Mouse (Mus musculus): Measurements from ENCODE around the gene Duxbl1.
"Not testable (repeated sequence)": the region's sequence is repeated elsewhere in the genome, so short reads cannot be mapped to it uniquely, and the experiment has no call there.

Gene Duxbl1

GRCm38 (mm10) chr14:25978371-25979241 lies at the start of gene Duxbl1:
TSS of gene Duxbl1 (plus strand) at chr14:25978577.
- DNase-seq, result not testable (repeated sequence)

GRCm38 (mm10) chr14:25936867-25937630 lies 41.3 kb upstream of the Duxbl1 start:
- DNase-seq, result not testable (repeated sequence)

DNA sequence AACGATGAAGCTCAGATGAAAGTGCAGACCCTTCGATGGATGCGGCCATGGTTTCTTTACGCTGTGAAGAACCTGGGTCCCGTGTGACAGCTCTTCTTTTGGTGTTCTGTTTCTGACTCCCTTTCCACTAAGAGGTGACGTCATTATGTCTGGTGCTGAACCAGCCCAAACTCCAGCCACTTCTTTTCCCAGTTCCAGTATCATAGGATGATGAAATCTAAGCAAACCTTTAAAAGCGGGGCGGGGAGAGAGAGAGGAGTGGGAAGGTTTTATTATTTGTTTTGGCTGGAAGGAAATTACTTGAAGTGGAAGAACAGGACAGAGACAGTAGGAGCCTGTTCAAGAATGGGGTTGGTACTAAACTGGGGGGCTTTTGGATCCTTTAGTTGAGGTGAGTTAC lies 40.4 kb upstream of the Duxbl1 start, which contains the start of gene Cphx1:
TSS of gene Cphx1 (plus strand) at position 301 of the 400 bp plus-strand sequence.
- not testable (repeated sequence) for DNase-seq

GRCm38 (mm10) chr14:25957861-25958260 lies 20.5 kb upstream of the Duxbl1 start:
- not testable (repeated sequence) for DNase-seq

DNA sequence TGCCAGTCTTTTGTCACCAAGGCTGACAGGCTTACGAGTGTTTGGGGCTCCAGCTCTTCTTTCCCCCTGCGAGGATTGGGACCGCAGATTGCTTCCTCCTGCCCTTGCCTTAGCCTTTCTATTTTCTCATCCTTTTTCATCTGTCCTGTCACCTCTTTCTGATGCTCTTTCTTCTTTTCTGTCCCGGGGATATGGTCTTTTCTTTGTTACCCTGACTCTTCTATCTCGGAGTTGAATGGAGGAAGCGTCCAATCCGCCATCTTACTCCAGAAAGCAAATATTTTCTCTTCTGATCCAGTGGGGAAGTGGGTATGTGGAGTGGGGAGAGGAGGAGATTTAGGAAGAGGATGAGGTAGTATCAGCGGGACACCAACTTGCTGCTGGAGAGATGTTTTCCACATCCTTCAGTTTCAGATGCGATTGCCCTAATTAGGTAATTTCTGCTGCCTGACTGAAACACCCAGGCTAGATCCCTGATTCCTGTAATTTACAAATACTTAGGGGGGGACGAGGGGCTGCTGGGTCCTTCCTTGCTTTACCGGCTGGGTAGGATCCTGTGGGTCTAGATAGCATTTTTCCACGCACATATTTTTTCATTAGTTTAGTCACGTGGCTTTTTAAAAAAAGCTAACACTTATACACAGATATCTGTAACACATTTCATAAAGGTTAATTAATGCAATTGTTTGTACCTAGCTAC lies 1.0 kb downstream of the Duxbl1 start:
- not testable (repeated sequence) for DNase-seq

- DNase-seq, result not testable (repeated sequence)
Observed at GRCm38 (mm10) chr14:25981880-25982279, 3.5 kb downstream of the Duxbl1 start.

DNA sequence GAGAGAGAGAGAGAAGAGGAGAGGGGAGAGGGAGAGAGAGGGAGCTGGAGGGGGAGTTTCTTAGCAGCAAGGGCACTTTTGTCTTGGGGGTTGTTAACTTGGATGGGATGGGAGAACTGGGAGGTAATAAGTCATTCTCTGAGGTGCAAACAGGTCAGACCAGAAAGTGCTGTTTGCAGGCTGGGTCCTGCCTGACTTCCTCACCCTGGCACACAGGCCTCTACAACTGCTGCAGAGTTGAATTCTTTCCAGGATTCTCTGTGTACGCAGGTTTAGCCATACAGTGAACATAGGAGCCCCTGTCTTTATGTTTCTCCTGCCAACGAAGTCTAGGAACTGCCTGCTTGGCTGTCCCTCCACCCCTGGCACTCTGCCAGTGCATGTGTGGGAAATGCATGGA lies 29.1 kb downstream of the Duxbl1 start:
- not testable (repeated sequence) for DNase-seq

DNA sequence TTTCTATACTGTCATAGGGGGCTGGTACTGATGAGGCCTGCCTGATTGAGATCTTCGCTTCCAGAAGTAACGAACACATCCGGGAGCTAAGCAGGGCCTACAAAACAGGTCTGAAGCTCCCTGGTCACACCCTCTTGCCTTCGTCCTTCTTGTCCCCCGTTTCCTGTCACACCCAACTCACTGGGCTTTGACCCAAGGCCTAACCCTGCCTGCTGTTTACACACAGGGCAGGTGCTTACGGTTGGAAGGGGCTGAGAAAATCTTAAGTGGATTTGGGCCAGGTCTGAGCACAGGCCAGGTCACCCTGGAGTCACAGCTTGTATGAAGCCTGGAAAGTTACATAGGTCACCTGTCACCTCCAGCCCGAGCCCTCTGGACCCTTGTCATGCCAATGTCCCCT lies 38.0 kb downstream of the Duxbl1 start:
- DNase-seq, result not testable (repeated sequence)

DNA sequence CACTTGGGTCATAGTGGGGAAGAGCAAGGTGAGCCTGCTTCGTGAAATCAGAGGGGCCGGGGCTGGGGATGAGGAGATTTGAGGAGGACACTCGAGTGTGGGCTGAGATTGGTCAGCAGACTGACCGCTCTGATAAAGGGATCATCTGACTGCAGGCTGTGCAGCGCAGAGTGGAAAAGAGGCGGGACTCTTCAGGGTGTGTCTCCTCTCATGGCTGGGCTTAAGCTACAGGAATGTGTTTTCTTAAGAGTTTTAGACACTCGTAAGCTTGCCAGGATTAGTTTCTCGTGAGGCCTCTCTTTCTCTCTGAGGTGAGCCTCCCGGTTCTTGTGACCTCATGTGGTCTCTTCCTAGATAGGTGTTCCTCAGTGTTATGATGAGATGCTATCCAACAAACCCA lies 43.2 kb downstream of the Duxbl1 start:
- not testable (repeated sequence) for DNase-seq

- DNase-seq, result not testable (repeated sequence)
Observed at GRCm38 (mm10) chr14:26022831-26023230, 44.5 kb downstream of the Duxbl1 start.

DNA sequence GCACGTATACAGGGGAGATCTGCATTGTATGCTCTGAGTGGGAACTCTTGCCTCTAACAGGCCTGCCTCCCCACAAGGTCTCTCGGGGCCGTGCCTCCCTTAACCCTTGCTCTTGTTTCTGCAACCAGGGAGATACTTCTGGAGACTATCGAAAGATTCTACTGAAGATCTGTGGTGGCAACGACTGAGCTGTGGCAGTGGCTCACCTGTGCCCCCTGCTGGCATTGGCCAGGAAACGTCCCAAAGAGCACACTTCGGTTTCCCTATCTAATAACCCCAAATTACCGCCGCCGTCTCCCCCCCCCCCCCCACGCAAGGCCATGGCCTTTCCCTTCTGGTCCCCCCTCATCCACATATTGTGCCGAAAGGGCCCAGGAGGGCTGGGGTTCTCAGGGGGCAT lies 47.3 kb downstream of the Duxbl1 start:
- not testable (repeated sequence) for DNase-seq

GRCm38 (mm10) chr14:26034364-26034763 lies 56.0 kb downstream of the Duxbl1 start:
- DNase-seq, result not testable (repeated sequence)

GRCm38 (mm10) chr14:26035439-26035838 lies 57.1 kb downstream of the Duxbl1 start:
- not testable (repeated sequence) for DNase-seq
